Mouse (Mus musculus) myocyte (in vitro differentiated cells): ENCODE results near the gene Mtcl1. TPM values are rescaled to one million over a fixed set of nuclear protein-coding genes. Genes with fewer than 3 reads are reported as not detected.

Experiments used
- H3K27me3 ChIP-seq: one replicate; pipeline ENCODE4 v1.6.1; 2011; ENCODE audit not compliant: control insufficient read depth, insufficient read depth, insufficient read length
- H3K36me3 ChIP-seq: one replicate; pipeline ENCODE4 v1.6.1; 2011; ENCODE audit not compliant: control insufficient read depth, insufficient read depth
- H3K4me2 ChIP-seq: one replicate; pipeline ENCODE4 v1.6.1; 2011; ENCODE audit warnings: low read depth, control low read depth
- H3K4me3 ChIP-seq: one replicate; pipeline ENCODE4 v1.5.1; 2011; ENCODE audit warnings: mild to moderate bottlenecking, control low read depth, moderate library complexity
- H3K79me2 ChIP-seq: one replicate; pipeline ENCODE4 v1.6.1; 2011; ENCODE audit not compliant: control insufficient read depth, insufficient read depth
- H3ac ChIP-seq: one replicate; pipeline ENCODE4 v1.6.1; 2011; ENCODE audit not compliant: control insufficient read depth, insufficient read length
- CEBPB ChIP-seq: IDR thresholded peaks from 2 replicates; pipeline ENCODE4 v1.6.1; 2011; ENCODE audit warnings: mild to moderate bottlenecking, moderate library complexity; ENCODE audit not compliant: poor library complexity, insufficient read depth, severe bottlenecking
- E2F4 ChIP-seq: IDR thresholded peaks from one replicate; pipeline ENCODE4 v1.6.1; 2011; ENCODE audit warnings: mild to moderate bottlenecking, control low read depth, moderate library complexity; ENCODE audit not compliant: insufficient read depth
- MAX ChIP-seq: IDR thresholded peaks from one replicate; pipeline ENCODE4 v1.6.1; 2011; ENCODE audit warnings: low read depth, mild to moderate bottlenecking, control low read depth
- MYOD1 ChIP-seq, 3 experiments: IDR thresholded peaks; one replicate each; pipeline ENCODE4 v1.6.1; 2011; ENCODE audit warnings: control low read depth in 2 of 3, low read depth in 2 of 3, mild to moderate bottlenecking in 2 of 3, moderate library complexity in 1 of 3; ENCODE audit not compliant: insufficient read length in 2 of 3, control insufficient read depth in 1 of 3
- MYOG ChIP-seq, 3 experiments: IDR thresholded peaks; one replicate each; pipeline ENCODE4 v1.6.1; 2011; ENCODE audit warnings: control low read depth in 2 of 3, low read depth in 2 of 3, mild to moderate bottlenecking in 2 of 3; ENCODE audit not compliant: insufficient read length in 2 of 3, control insufficient read depth in 1 of 3, insufficient read depth in 1 of 3
- POLR2A ChIP-seq: IDR thresholded peaks from one replicate; pipeline ENCODE4 v1.6.1; 2011; ENCODE audit warnings: low read depth, mild to moderate bottlenecking, control low read depth, moderate library complexity; ENCODE audit not compliant: insufficient read length
- POLR2AphosphoS2 ChIP-seq: IDR thresholded peaks from one replicate; pipeline ENCODE4 v1.6.1; 2011; ENCODE audit warnings: low read depth, control low read depth; ENCODE audit not compliant: insufficient read length
- REST ChIP-seq: IDR thresholded peaks from one replicate; pipeline ENCODE4 v1.6.1; 2011; ENCODE audit warnings: mild to moderate bottlenecking, control low read depth, moderate library complexity; ENCODE audit not compliant: insufficient read depth, insufficient read length
- SRF ChIP-seq: IDR thresholded peaks from one replicate; pipeline ENCODE4 v1.6.1; 2011; ENCODE audit warnings: low read depth; ENCODE audit not compliant: control insufficient read depth, insufficient read length
- TCF12 ChIP-seq: IDR thresholded peaks from one replicate; pipeline ENCODE4 v1.6.1; 2011; ENCODE audit warnings: mild to moderate bottlenecking, control low read depth; ENCODE audit not compliant: poor library complexity, insufficient read depth, severe bottlenecking
- TCF3 ChIP-seq: IDR thresholded peaks from one replicate; pipeline ENCODE4 v1.6.1; 2011; ENCODE audit warnings: low read depth, control low read depth; ENCODE audit not compliant: insufficient read length
- USF1 ChIP-seq: IDR thresholded peaks from one replicate; pipeline ENCODE4 v1.6.1; 2011; ENCODE audit warnings: low read depth, mild to moderate bottlenecking, control low read depth, moderate library complexity
- polyA plus RNA-seq: library from polyadenylated mRNA; unstranded; fragments of >200 nt; fragmentation: generic; extraction: Trizol; gene quantifications from one replicate; pipeline ENCODE4 v1.2.1, GENCODE M21; 2012; ENCODE audit warnings: missing spikeins

Mtcl1 gene
- polyA plus RNA-seq, 1 experiment, result 18.3 TPM

DNA sequence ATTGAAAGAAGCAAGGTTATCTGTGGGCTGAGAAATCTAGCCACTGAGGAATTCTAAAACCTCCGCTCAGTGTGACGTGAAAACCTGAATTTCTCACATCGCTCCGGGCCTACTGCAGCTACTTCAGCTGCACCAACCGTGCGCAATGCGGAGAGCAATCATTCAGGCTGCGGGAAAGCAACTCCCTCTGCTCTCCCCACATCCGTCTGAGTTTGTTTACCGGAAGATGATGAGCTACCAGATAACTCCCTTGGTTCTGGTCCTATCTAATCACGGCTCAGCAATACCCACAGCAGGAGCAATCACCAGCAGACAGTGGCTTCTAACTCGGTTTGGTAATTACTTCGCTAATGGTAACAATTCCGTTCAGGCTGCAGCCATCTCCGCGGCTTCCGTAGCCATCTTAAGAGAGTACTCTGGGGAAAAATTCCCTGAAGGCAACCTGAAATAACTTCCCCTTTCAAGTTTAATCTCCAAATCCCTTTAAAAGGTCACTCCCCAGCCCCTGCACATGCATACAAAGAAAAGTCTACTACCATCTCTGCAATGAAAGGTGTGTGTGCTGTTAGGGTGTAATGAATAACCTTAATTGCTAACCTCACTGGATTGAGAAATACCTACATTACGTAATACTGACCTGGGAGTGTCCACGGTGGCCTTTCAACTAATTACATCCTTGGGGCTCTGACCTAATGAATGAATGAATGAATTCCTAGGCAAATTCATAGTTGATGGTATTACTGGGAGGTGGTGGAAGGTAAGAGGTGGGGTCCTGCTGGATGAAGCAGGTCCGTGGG is 96.5 kb downstream of the Mtcl1 start:
- TF ChIP-seq CEBPB (peak; percentile 43; the same call in 1 of the 2 replicates), POLR2A (no peak)
- no peaks in the 10 kb centered on the region for H3K79me2 ChIP-seq
- H3K4me3 ChIP-seq, result no peak overlapping the region
- no peaks in the 10 kb centered on the region for H3K27me3 ChIP-seq
- no peak overlapping the region for H3ac ChIP-seq
- peaks cover 7% of the 10 kb centered on the region for H3K36me3 ChIP-seq
- H3K4me2 ChIP-seq, result peak overlapping the region; percentile 41

DNA sequence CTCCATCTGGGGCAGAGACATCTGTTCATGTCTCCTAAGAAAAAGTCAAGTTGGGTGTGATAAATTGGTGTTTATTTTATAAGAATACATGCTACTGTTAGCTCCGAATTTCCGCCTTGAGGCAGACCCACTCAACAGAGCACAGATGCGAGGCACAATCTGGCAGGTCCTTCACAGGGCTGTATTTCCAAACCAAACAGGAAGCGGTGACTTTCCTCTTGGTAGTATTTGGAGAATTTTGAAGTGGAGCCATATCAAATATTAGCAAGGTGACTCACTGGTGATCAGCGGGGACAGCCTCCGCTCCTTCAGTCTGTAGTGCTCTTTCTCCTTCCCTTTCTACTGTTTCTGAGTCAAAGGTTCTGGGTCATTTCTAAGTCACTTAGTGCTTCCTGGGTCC is 97.3 kb downstream of the Mtcl1 start:
- no peaks in the 10 kb centered on the region for H3K79me2 ChIP-seq
- no peak overlapping the region for H3ac ChIP-seq
- peaks cover 12% of the 10 kb centered on the region for H3K36me3 ChIP-seq
- no peak overlapping the region for H3K4me3 ChIP-seq
- TF ChIP-seq MYOG (IDR thresholded peaks at IDR 0.05; ENCODE audit: control insufficient read depth in 1 of 3, insufficient read depth in 1 of 3, insufficient read length in 2 of 3, low read depth in 2 of 3) (peak in 1 of 3 experiments; percentile 6), CEBPB (no peak), TCF3 (no peak), MYOD1 (IDR thresholded peaks at IDR 0.05; ENCODE audit: control insufficient read depth in 1 of 3, insufficient read length in 2 of 3, low read depth in 2 of 3) (peak in 1 of 3 experiments; percentile 55)
- H3K27me3 ChIP-seq, result no peaks in the 10 kb centered on the region
- peak overlapping the region; percentile 61 for H3K4me2 ChIP-seq

DNA sequence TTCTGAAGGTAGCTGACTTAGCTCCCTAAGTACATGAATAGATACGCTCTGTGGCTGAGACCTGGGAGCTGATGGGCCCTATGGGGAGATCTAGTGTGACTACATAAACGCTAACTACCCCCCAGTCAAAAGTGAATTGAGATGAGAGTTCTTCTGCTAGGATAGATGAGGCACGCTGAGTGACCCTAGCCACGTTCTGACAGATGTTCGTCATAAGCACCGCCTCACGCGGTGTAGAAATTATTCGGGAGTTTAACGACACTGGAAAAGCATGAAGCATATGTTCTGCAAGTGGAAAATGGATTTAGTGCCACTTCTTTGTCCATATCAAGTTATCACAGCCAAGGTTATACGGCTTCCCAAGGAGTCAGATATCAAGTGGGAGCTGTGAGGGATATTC is 98.9 kb downstream of the Mtcl1 start:
- Histone ChIP-seq H3K36me3 (peaks cover 19% of the 10 kb centered on the region), H3ac (no peak overlapping the region), H3K27me3 (no peaks in the 10 kb centered on the region), H3K79me2 (no peaks in the 10 kb centered on the region), H3K4me3 (no peak overlapping the region), H3K4me2 (peak overlapping the region; percentile 68)
- TF ChIP-seq SRF (no peak), TCF12 (no peak), USF1 (no peak), POLR2AphosphoS2 (no peak), MAX (no peak), REST (no peak), POLR2A (no peak)

DNA sequence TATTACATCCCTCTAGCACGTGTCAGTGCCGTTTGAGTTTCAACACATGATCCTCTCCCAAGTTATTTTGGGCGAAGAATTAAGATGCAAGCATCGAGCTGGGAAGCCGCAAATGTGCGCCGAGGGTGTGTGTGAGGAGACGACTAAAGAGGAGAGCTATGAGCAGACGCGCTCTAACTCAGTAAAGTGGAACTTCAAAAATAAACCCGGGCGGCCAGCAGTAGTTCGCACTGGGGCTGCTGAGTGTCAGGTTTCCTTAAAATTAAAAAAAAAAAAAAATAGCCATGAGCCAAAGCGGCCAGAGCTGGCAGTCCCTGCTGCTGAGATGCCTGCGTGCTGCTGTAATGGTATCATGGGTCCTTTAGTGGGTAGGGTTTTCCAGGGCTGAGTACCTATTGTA is 99.4 kb downstream of the Mtcl1 start:
- Histone ChIP-seq H3K36me3 (peaks cover 20% of the 10 kb centered on the region), H3K79me2 (no peaks in the 10 kb centered on the region), H3K4me3 (no peak overlapping the region), H3K4me2 (peak overlapping the region; percentile 68), H3ac (no peak overlapping the region), H3K27me3 (no peaks in the 10 kb centered on the region)
- TF ChIP-seq MYOG (IDR thresholded peaks at IDR 0.05; ENCODE audit: control insufficient read depth in 1 of 3, insufficient read depth in 1 of 3, insufficient read length in 2 of 3, low read depth in 2 of 3), result peak in 1 of 3 experiments; percentile 27
- no peak for TF ChIP-seq MAX
- TF ChIP-seq POLR2AphosphoS2, result no peak
- no peak for TF ChIP-seq TCF3
- TF ChIP-seq USF1, result peak; percentile 10
- TF ChIP-seq MYOD1 (IDR thresholded peaks at IDR 0.05; ENCODE audit: control insufficient read depth in 1 of 3, insufficient read length in 2 of 3, low read depth in 2 of 3), result no peak
- no peak for TF ChIP-seq REST
- TF ChIP-seq E2F4, result no peak

DNA sequence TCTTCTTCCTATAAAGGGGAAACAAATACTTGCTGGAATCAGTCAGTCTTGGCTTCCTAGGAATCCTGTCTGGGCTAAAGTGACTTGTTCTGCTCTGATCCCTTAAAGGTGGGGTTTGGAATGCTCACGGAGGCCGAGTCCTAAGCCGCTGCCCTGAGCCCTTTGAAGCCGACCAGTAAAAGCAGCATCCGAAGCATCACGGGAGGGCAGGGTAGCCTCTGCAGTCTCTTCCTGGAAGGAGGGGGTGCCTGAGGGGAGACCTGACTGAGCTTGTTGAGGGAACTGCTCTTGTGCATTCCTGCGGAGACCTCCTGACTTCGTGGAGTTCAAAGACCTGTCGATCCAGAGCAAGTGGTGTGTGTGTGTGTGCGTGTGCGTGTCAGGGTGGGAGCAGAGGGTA is 103.2 kb downstream of the Mtcl1 start:
- Histone ChIP-seq H3ac (no peak overlapping the region), H3K27me3 (no peaks in the 10 kb centered on the region), H3K4me3 (no peak overlapping the region), H3K36me3 (peaks cover 29% of the 10 kb centered on the region), H3K79me2 (no peaks in the 10 kb centered on the region), H3K4me2 (no peak overlapping the region)
- TF ChIP-seq POLR2AphosphoS2 (no peak), REST (no peak), E2F4 (no peak)

DNA sequence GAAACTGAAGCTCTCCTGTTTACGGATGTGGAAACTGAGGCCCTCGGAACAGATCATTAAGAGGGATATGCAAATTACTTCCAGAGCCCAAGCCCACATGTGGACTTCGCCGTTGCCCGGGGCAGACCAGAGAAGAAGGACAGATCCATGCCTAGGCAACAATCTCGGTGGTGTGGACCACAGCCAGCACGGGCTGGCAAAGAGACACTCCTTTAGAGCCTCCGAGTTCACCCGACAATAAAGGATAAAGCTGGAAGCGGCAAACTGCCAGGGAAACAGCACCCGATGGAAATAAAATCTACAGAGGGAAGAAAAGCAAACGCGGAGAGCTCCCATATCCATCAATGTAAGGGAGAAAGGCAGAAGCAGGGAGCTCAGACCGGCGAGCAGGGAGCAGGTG is 103.9 kb downstream of the Mtcl1 start:
- no peak overlapping the region for H3K4me3 ChIP-seq
- no peaks in the 10 kb centered on the region for H3K27me3 ChIP-seq
- TF ChIP-seq E2F4, result no peak
- no peak for TF ChIP-seq POLR2AphosphoS2
- no peak for TF ChIP-seq REST
- TF ChIP-seq TCF12, result no peak

More for the DNA sequence above, 103.9 kb downstream of the Mtcl1 start:
- Histone ChIP-seq H3ac (no peak overlapping the region), H3K79me2 (no peaks in the 10 kb centered on the region), H3K36me3 (peaks cover 30% of the 10 kb centered on the region), H3K4me2 (no peak overlapping the region)
